Mouse (Mus musculus): Measurements from ENCODE around the gene Ostm1. TPM values are rescaled to one million over a fixed set of nuclear protein-coding genes. Genes with fewer than 3 reads are reported as not detected.

Gene Ostm1
- total and polyA plus RNA-seq, 2 experiments from 2014 or later = 13.8 to 20.2 TPM

GRCm38 (mm10) chr10:42637183-42637788 lies 53.7 kb downstream of the Ostm1 start:
- Histone ChIP-seq H3K4me3 (ENCODE audit: low read depth, low read length) (peak overlapping the region; percentile 29), H3K9ac (replicated peaks; ENCODE audit: low read depth, low read length) (no peak overlapping the region), H3K4me1 (ENCODE audit: control insufficient read depth, insufficient read depth) (peaks cover 22% of the 10 kb centered on the region), H3K27ac (ENCODE audit: low read depth) (no peak overlapping the region), H3K36me3 (replicated peaks; ENCODE audit: control insufficient read depth, insufficient read depth, low read length) (no peaks in the 10 kb centered on the region), H3K4me2 (ENCODE audit: low read depth, low read length) (peak overlapping the region; percentile 46), H3K9me3 (replicated peaks; ENCODE audit: control insufficient read depth, low read length) (no peaks in the 10 kb centered on the region), H3K27me3 (ENCODE audit: control insufficient read depth, insufficient read depth, low read length) (peaks cover 62% of the 10 kb centered on the region)
- DNase-seq (ENCODE audit: low spot score) = peak; percentile 53
- TF ChIP-seq CTCF (IDR thresholded peaks at IDR 0.05; ENCODE audit: low read depth) (peak; percentile 69), EP300 (IDR thresholded peaks at IDR 0.05; ENCODE audit: low read depth) (no peak)
- no peak for ATAC-seq (ENCODE audit: insufficient read depth, low read depth)
- WGBS = 4% methylated on average over 18 of the region's 18 CpGs

GRCm38 (mm10) chr10:42639856-42640255 lies 56.2 kb downstream of the Ostm1 start:
- WGBS = 77% methylated on average over 6 of the region's 6 CpGs
- Histone ChIP-seq H3K4me3 (ENCODE audit: low read depth, low read length) (no peak overlapping the region), H3K9me3 (replicated peaks; ENCODE audit: control insufficient read depth, low read length) (no peaks in the 10 kb centered on the region), H3K4me2 (ENCODE audit: low read depth, low read length) (no peak overlapping the region), H3K36me3 (replicated peaks; ENCODE audit: control insufficient read depth, insufficient read depth, low read length) (no peaks in the 10 kb centered on the region), H3K9ac (replicated peaks; ENCODE audit: low read depth, low read length) (no peak overlapping the region), H3K27me3 (ENCODE audit: control insufficient read depth, insufficient read depth, low read length) (peaks cover 38% of the 10 kb centered on the region), H3K27ac (ENCODE audit: low read depth) (no peak overlapping the region), H3K4me1 (ENCODE audit: control insufficient read depth, insufficient read depth) (peaks cover 10% of the 10 kb centered on the region)
- DNase-seq (ENCODE audit: low spot score) = no peak
- no peak for TF ChIP-seq CTCF (IDR thresholded peaks at IDR 0.05; ENCODE audit: low read depth)
- TF ChIP-seq EP300 (IDR thresholded peaks at IDR 0.05; ENCODE audit: low read depth) = no peak
- no peak for ATAC-seq (ENCODE audit: insufficient read depth, low read depth)

- Histone ChIP-seq H3K9ac (replicated peaks; ENCODE audit: low read depth, low read length) (no peak overlapping the region), H3K27me3 (ENCODE audit: control insufficient read depth, insufficient read depth, low read length) (0 out of 2 replicates have a peak, but pooled peaks cover 3% of the 10 kb centered on the region), H3K4me1 (ENCODE audit: control insufficient read depth, insufficient read depth) (no peaks in the 10 kb centered on the region), H3K4me3 (ENCODE audit: low read depth, low read length) (no peak overlapping the region), H3K36me3 (replicated peaks; ENCODE audit: control insufficient read depth, insufficient read depth, low read length) (no peaks in the 10 kb centered on the region), H3K9me3 (replicated peaks; ENCODE audit: control insufficient read depth, low read length) (no peaks in the 10 kb centered on the region), H3K27ac (ENCODE audit: low read depth) (no peak overlapping the region), H3K4me2 (ENCODE audit: low read depth, low read length) (no peak overlapping the region)
- TF ChIP-seq EP300 (IDR thresholded peaks at IDR 0.05; ENCODE audit: low read depth) (no peak), CTCF (IDR thresholded peaks at IDR 0.05; ENCODE audit: low read depth) (no peak)
- ATAC-seq (ENCODE audit: insufficient read depth, low read depth) (no peak), DNase-seq (ENCODE audit: low spot score) (no peak)
- whole genome bisulfite sequencing = 81% methylated on average over 9 of the region's 9 CpGs
Observed at GRCm38 (mm10) chr10:42643638-42644037, 60.0 kb downstream of the Ostm1 start.

GRCm38 (mm10) chr10:42646340-42646739 lies 62.7 kb downstream of the Ostm1 start:
- no peak overlapping the region for H3K4me2 ChIP-seq (ENCODE audit: low read depth, low read length)
- TF ChIP-seq EP300 (IDR thresholded peaks at IDR 0.05; ENCODE audit: low read depth) (no peak), CTCF (IDR thresholded peaks at IDR 0.05; ENCODE audit: low read depth) (no peak)
- H3K4me1 ChIP-seq (ENCODE audit: control insufficient read depth, insufficient read depth) = no peaks in the 10 kb centered on the region
- DNase-seq (ENCODE audit: low spot score) (no peak), ATAC-seq (ENCODE audit: insufficient read depth, low read depth) (no peak)
- H3K9me3 ChIP-seq (replicated peaks; ENCODE audit: control insufficient read depth, low read length) = no peaks in the 10 kb centered on the region
- H3K27me3 ChIP-seq (ENCODE audit: control insufficient read depth, insufficient read depth, low read length) = no peaks in the 10 kb centered on the region
- 45% methylated on average over 4 of the region's 4 CpGs for WGBS
- no peak overlapping the region for H3K4me3 ChIP-seq (ENCODE audit: low read depth, low read length)
- no peaks in the 10 kb centered on the region for H3K36me3 ChIP-seq (replicated peaks; ENCODE audit: control insufficient read depth, insufficient read depth, low read length)
- H3K9ac ChIP-seq (replicated peaks; ENCODE audit: low read depth, low read length) = no peak overlapping the region
- H3K27ac ChIP-seq (ENCODE audit: low read depth) = no peak overlapping the region

GRCm38 (mm10) chr10:42661916-42662315 lies 78.3 kb downstream of the Ostm1 start:
- H3K4me2 ChIP-seq (ENCODE audit: low read depth, low read length) = no peak overlapping the region
- no peaks in the 10 kb centered on the region for H3K27me3 ChIP-seq (ENCODE audit: control insufficient read depth, insufficient read depth, low read length)
- no peak overlapping the region for H3K9ac ChIP-seq (replicated peaks; ENCODE audit: low read depth, low read length)
- TF ChIP-seq CTCF (IDR thresholded peaks at IDR 0.05; ENCODE audit: low read depth) (no peak), EP300 (IDR thresholded peaks at IDR 0.05; ENCODE audit: low read depth) (no peak)
- H3K27ac ChIP-seq (ENCODE audit: low read depth) = no peak overlapping the region
- no peak for ATAC-seq (ENCODE audit: insufficient read depth, low read depth)
- WGBS = 78% methylated on average over 2 of the region's 2 CpGs
- no peaks in the 10 kb centered on the region for H3K36me3 ChIP-seq (replicated peaks; ENCODE audit: control insufficient read depth, insufficient read depth, low read length)
- no peak for DNase-seq (ENCODE audit: low spot score)
- H3K9me3 ChIP-seq (replicated peaks; ENCODE audit: control insufficient read depth, low read length) = no peaks in the 10 kb centered on the region
- H3K4me3 ChIP-seq (ENCODE audit: low read depth, low read length) = no peak overlapping the region
- H3K4me1 ChIP-seq (ENCODE audit: control insufficient read depth, insufficient read depth) = no peaks in the 10 kb centered on the region

GRCm38 (mm10) chr10:42669970-42670369 lies 86.3 kb downstream of the Ostm1 start:
- TF ChIP-seq EP300 (IDR thresholded peaks at IDR 0.05; ENCODE audit: low read depth) (no peak), CTCF (IDR thresholded peaks at IDR 0.05; ENCODE audit: low read depth) (no peak)
- 85% methylated on average over 4 of the region's 4 CpGs for WGBS
- Histone ChIP-seq H3K4me2 (ENCODE audit: low read depth, low read length) (no peak overlapping the region), H3K9ac (replicated peaks; ENCODE audit: low read depth, low read length) (no peak overlapping the region), H3K27me3 (ENCODE audit: control insufficient read depth, insufficient read depth, low read length) (no peaks in the 10 kb centered on the region), H3K27ac (ENCODE audit: low read depth) (no peak overlapping the region), H3K4me3 (ENCODE audit: low read depth, low read length) (no peak overlapping the region), H3K9me3 (replicated peaks; ENCODE audit: control insufficient read depth, low read length) (0 out of 2 replicates have a peak, but pooled peaks cover 4% of the 10 kb centered on the region), H3K4me1 (ENCODE audit: control insufficient read depth, insufficient read depth) (no peaks in the 10 kb centered on the region), H3K36me3 (replicated peaks; ENCODE audit: control insufficient read depth, insufficient read depth, low read length) (no peaks in the 10 kb centered on the region)
- ATAC-seq (ENCODE audit: insufficient read depth, low read depth) = no peak
- no peak for DNase-seq (ENCODE audit: low spot score)
